Mouse (Mus musculus): ENCODE results near the gene Ciapin1. TPM values are rescaled to one million over a fixed set of nuclear protein-coding genes. Genes with fewer than 3 reads are reported as not detected.

Ciapin1 gene
- polyA plus RNA-seq, 1 experiment from 2014 or later, result 112 TPM

DNA sequence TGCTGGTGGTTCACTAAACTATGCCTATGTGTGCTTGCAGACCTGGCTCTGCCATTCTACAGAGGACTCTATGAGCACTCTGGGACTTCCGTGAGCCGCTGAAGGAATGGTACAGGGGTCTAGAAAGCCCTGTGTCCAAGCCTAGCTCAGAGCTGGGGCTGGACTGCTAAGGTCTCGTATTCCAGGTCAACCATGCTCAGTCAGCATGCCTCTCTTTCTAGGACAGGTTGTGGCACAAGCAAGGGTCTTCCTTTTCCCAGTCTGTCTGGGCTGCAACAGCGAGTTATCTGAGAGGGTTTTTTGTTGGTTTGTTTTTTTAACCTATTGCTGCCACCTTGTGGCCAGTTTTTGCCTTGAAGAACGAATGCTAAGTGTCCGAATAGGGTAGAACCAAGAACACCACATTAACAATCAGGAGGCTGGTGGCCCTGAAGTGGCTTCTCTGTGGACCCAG is 25.5 kb downstream of the Ciapin1 start:
- H3K4me2 ChIP-seq (ENCODE audit: low read length), result no peak overlapping the region
- no peaks in the 10 kb centered on the region for H3K27me3 ChIP-seq (ENCODE audit: insufficient read depth, low read length)
- H3K36me3 ChIP-seq (ENCODE audit: insufficient read depth, low read length), result no peaks in the 10 kb centered on the region
- DNase-seq (ENCODE audit: low spot score), result peak; percentile 92
- peak; percentile 40; the same call in 1 of the 2 replicates for ATAC-seq (replicated peaks; ENCODE audit: low FRiP score, low read depth)
- no peaks in the 10 kb centered on the region for H3K4me1 ChIP-seq (replicated peaks; ENCODE audit: insufficient read depth, low read length)
- H3K27ac ChIP-seq, result no peak overlapping the region
- TF ChIP-seq CTCF (IDR thresholded peaks at IDR 0.05; ENCODE audit: low read depth), result peak; percentile 84
- WGBS, result 29% methylated on average over 6 of the region's 6 CpGs
- no peaks in the 10 kb centered on the region for H3K9me3 ChIP-seq (replicated peaks; ENCODE audit: low read length)
- H3K9ac ChIP-seq (ENCODE audit: low read depth, low read length), result no peak overlapping the region
- H3K4me3 ChIP-seq (replicated peaks; ENCODE audit: low read depth, low read length), result no peak overlapping the region

DNA sequence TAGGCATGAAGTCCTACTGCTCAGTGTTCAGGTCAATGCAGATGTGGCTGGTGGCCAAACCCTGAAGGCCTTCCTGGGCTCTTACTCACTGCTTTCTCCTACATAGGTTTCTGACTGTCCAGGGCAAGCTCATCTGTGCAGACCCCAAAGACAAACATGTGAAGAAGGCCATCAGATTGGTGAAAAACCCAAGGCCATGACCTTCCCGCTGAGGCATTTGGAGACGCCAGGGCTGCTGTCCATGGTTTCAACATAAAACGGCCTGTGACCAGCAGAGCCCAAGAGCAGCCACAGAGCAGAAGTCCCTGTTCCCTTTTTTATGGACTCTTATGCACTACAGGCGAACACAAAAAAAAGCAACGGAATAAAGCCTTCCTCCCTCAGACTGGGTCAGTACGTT is 26.5 kb downstream of the Ciapin1 start:
- Histone ChIP-seq H3K9ac (ENCODE audit: low read depth, low read length) (no peak overlapping the region), H3K4me2 (ENCODE audit: low read length) (no peak overlapping the region), H3K4me1 (replicated peaks; ENCODE audit: insufficient read depth, low read length) (no peaks in the 10 kb centered on the region; the same call in 1 of the 2 replicates), H3K27me3 (ENCODE audit: insufficient read depth, low read length) (no peaks in the 10 kb centered on the region), H3K27ac (no peak overlapping the region), H3K36me3 (ENCODE audit: insufficient read depth, low read length) (no peaks in the 10 kb centered on the region), H3K9me3 (replicated peaks; ENCODE audit: low read length) (no peaks in the 10 kb centered on the region), H3K4me3 (replicated peaks; ENCODE audit: low read depth, low read length) (no peak overlapping the region)
- no peak for DNase-seq (ENCODE audit: low spot score)
- WGBS, result 67% methylated on average over 6 of the region's 6 CpGs
- no peak for ATAC-seq (replicated peaks; ENCODE audit: low FRiP score, low read depth)
- TF ChIP-seq CTCF (IDR thresholded peaks at IDR 0.05; ENCODE audit: low read depth), result no peak

GRCm38 (mm10) chr8:94810855-94811254 is 27.3 kb downstream of the Ciapin1 start:
- Histone ChIP-seq H3K4me3 (replicated peaks; ENCODE audit: low read depth, low read length) (no peak overlapping the region), H3K9ac (ENCODE audit: low read depth, low read length) (no peak overlapping the region), H3K36me3 (ENCODE audit: insufficient read depth, low read length) (no peaks in the 10 kb centered on the region), H3K9me3 (replicated peaks; ENCODE audit: low read length) (no peaks in the 10 kb centered on the region), H3K4me2 (ENCODE audit: low read length) (no peak overlapping the region), H3K27ac (no peak overlapping the region), H3K4me1 (replicated peaks; ENCODE audit: insufficient read depth, low read length) (no peaks in the 10 kb centered on the region; the same call in 1 of the 2 replicates), H3K27me3 (ENCODE audit: insufficient read depth, low read length) (no peaks in the 10 kb centered on the region)
- 73% methylated on average over 5 of the region's 5 CpGs for WGBS
- DNase-seq (ENCODE audit: low spot score), result no peak
- no peak for ATAC-seq (replicated peaks; ENCODE audit: low FRiP score, low read depth)
- no peak for TF ChIP-seq CTCF (IDR thresholded peaks at IDR 0.05; ENCODE audit: low read depth)

- ATAC-seq (replicated peaks; ENCODE audit: low FRiP score, low read depth) (no peak), DNase-seq (ENCODE audit: low spot score) (no peak)
- Histone ChIP-seq H3K27me3 (ENCODE audit: insufficient read depth, low read length) (no peaks in the 10 kb centered on the region), H3K9ac (ENCODE audit: low read depth, low read length) (no peak within 1 kb of the TSS), H3K4me2 (ENCODE audit: low read length) (no peak within 1 kb of the TSS), H3K27ac (no peak within 1 kb of the TSS), H3K4me3 (replicated peaks; ENCODE audit: low read depth, low read length) (no peak within 1 kb of the TSS), H3K36me3 (ENCODE audit: insufficient read depth, low read length) (no peaks in the 10 kb centered on the region), H3K4me1 (replicated peaks; ENCODE audit: insufficient read depth, low read length) (no peaks in the 10 kb centered on the region; the same call in 1 of the 2 replicates), H3K9me3 (replicated peaks; ENCODE audit: low read length) (no peaks in the 10 kb centered on the region)
- 36% methylated on average over 3 of the region's 3 CpGs for WGBS
- no peak for TF ChIP-seq CTCF (IDR thresholded peaks at IDR 0.05; ENCODE audit: low read depth)
Observed at GRCm38 (mm10) chr8:94810153-94810552, 28.0 kb downstream of the Ciapin1 start, which contains the start of gene Ccl17. TSS of gene Ccl17 (plus strand) at chr8:94810453.

DNA sequence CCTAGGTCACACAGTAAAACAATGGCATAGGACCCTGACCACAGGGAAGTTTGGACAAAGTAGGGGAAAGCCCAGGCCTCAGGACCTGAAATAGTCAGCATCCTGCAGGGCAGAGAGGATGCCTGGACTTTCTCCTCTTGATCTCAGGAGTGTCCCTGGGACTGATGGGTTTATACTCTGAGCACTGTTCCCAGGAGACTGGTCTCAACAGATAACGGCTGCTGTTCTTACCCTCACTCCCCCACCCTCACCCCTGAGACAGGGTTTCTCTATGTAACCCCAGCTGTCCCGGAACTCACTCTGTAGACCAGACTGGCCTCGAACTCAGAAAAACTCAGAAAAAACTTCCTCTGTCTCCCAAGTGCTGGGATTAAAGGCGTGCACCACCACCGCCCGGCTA is 29.8 kb downstream of the Ciapin1 start:
- WGBS, result 75% methylated on average over 6 of the region's 6 CpGs
- H3K36me3 ChIP-seq (ENCODE audit: insufficient read depth, low read length), result no peaks in the 10 kb centered on the region
- no peak for TF ChIP-seq CTCF (IDR thresholded peaks at IDR 0.05; ENCODE audit: low read depth)

GRCm38 (mm10) chr8:94807506-94807905 is 30.7 kb downstream of the Ciapin1 start:
- Histone ChIP-seq H3K36me3 (ENCODE audit: insufficient read depth, low read length) (no peaks in the 10 kb centered on the region), H3K27me3 (ENCODE audit: insufficient read depth, low read length) (no peaks in the 10 kb centered on the region), H3K27ac (no peak overlapping the region), H3K4me3 (replicated peaks; ENCODE audit: low read depth, low read length) (no peak overlapping the region), H3K9ac (ENCODE audit: low read depth, low read length) (no peak overlapping the region), H3K4me2 (ENCODE audit: low read length) (no peak overlapping the region), H3K9me3 (replicated peaks; ENCODE audit: low read length) (no peaks in the 10 kb centered on the region), H3K4me1 (replicated peaks; ENCODE audit: insufficient read depth, low read length) (no peaks in the 10 kb centered on the region; the same call in 1 of the 2 replicates)
- WGBS, result 40% methylated on average over 7 of the region's 7 CpGs
- ATAC-seq (replicated peaks; ENCODE audit: low FRiP score, low read depth), result peak; percentile 73; the same call in 1 of the 2 replicates
- DNase-seq (ENCODE audit: low spot score), result no peak
- no peak for TF ChIP-seq CTCF (IDR thresholded peaks at IDR 0.05; ENCODE audit: low read depth)

More for the DNA sequence above, 29.8 kb downstream of the Ciapin1 start:
- Histone ChIP-seq H3K4me1 (replicated peaks; ENCODE audit: insufficient read depth, low read length) (no peaks in the 10 kb centered on the region; the same call in 1 of the 2 replicates), H3K9ac (ENCODE audit: low read depth, low read length) (no peak overlapping the region), H3K4me2 (ENCODE audit: low read length) (no peak overlapping the region), H3K4me3 (replicated peaks; ENCODE audit: low read depth, low read length) (no peak overlapping the region), H3K27me3 (ENCODE audit: insufficient read depth, low read length) (no peaks in the 10 kb centered on the region), H3K9me3 (replicated peaks; ENCODE audit: low read length) (no peaks in the 10 kb centered on the region), H3K27ac (no peak overlapping the region)
- no peak for ATAC-seq (replicated peaks; ENCODE audit: low FRiP score, low read depth)
- DNase-seq (ENCODE audit: low spot score), result no peak

GRCm38 (mm10) chr8:94805811-94806210 is 32.3 kb downstream of the Ciapin1 start:
- no peak for TF ChIP-seq CTCF (IDR thresholded peaks at IDR 0.05; ENCODE audit: low read depth)
- no peaks in the 10 kb centered on the region; the same call in 1 of the 2 replicates for H3K4me1 ChIP-seq (replicated peaks; ENCODE audit: insufficient read depth, low read length)
- H3K4me3 ChIP-seq (replicated peaks; ENCODE audit: low read depth, low read length), result no peak overlapping the region
- 80% methylated on average over 4 of the region's 4 CpGs for WGBS
- ATAC-seq (replicated peaks; ENCODE audit: low FRiP score, low read depth) (no peak), DNase-seq (ENCODE audit: low spot score) (no peak)
- H3K4me2 ChIP-seq (ENCODE audit: low read length), result no peak overlapping the region
- H3K9me3 ChIP-seq (replicated peaks; ENCODE audit: low read length), result no peaks in the 10 kb centered on the region
- no peaks in the 10 kb centered on the region for H3K27me3 ChIP-seq (ENCODE audit: insufficient read depth, low read length)
- H3K27ac ChIP-seq, result no peak overlapping the region
- no peaks in the 10 kb centered on the region for H3K36me3 ChIP-seq (ENCODE audit: insufficient read depth, low read length)
- no peak overlapping the region for H3K9ac ChIP-seq (ENCODE audit: low read depth, low read length)
